Mouse (Mus musculus): ENCODE results near the gene Syn3. TPM values are rescaled to one million over a fixed set of nuclear protein-coding genes. Genes with fewer than 3 reads are reported as not detected.

Syn3 gene
- polyA plus RNA-seq, 1 experiment = 0.18 TPM

DNA sequence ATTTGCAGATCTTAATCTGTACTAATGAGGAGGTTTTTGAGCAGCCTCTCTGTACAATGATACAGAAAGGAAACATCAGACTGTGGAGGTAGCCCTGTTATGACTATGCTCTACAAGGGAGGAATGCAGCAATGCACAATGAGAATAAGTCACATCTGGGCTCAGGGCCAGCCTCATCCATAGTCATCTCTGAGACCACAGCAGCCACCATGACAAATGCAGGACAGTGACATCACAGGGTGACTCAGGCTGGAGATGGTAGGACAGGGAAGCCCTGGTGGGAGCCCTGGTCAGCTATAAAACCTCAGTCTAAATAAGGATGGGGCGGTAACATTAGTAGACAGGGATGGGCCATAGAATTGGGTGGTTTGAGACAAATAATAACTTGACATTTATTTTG is 327.4 kb downstream of the Syn3 start:
- no peak for DNase-seq (ENCODE audit: low read depth in 1 of 2, low spot score in 2 of 2)
- 89% methylated on average over 1 of the region's 1 CpGs for WGBS
- H3K4me3 ChIP-seq (ENCODE audit: extremely low read depth, insufficient read depth, insufficient read length) = no peak overlapping the region
- H3K4me1 ChIP-seq (ENCODE audit: control insufficient read depth, insufficient read depth, insufficient read length) = no peaks in the 10 kb centered on the region
- H3K36me3 ChIP-seq (ENCODE audit: control insufficient read depth, insufficient read depth, low read length) = no peaks in the 10 kb centered on the region
- H3K27me3 ChIP-seq (ENCODE audit: control insufficient read depth, insufficient read depth, low read length) = no peaks in the 10 kb centered on the region
- H3K27ac ChIP-seq (ENCODE audit: insufficient read depth, low read length) = no peak overlapping the region
- no peak for TF ChIP-seq POLR2A (IDR thresholded peaks at IDR 0.05; ENCODE audit: low read depth, low read length)
- no peak for TF ChIP-seq CTCF (IDR thresholded peaks at IDR 0.05; ENCODE audit: extremely low read depth, insufficient read depth, insufficient read length, insufficient replicate concordance)

DNA sequence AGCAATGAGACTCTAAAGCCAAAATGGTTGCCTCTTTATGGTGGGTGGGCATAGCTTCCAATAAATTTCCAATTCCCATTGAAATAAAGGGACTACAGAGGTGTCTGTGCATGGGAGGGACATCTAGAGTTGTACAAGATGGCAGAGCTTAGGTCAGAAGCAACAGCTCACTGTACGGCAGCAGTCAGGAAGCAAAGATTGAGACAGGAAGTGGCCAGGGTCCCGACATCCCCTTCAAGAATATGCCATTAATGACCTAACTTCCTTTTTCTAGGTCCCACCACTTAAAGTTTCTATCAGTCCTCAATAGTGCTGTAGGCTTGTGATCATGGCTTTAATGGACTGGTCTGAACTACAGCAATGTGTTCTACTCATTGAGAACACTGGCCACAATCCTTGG is 330.6 kb downstream of the Syn3 start:
- Histone ChIP-seq H3K27ac (ENCODE audit: insufficient read depth, low read length) (no peak overlapping the region), H3K4me1 (ENCODE audit: control insufficient read depth, insufficient read depth, insufficient read length) (no peaks in the 10 kb centered on the region), H3K36me3 (ENCODE audit: control insufficient read depth, insufficient read depth, low read length) (no peaks in the 10 kb centered on the region), H3K27me3 (ENCODE audit: control insufficient read depth, insufficient read depth, low read length) (no peaks in the 10 kb centered on the region), H3K4me3 (ENCODE audit: extremely low read depth, insufficient read depth, insufficient read length) (no peak overlapping the region)
- TF ChIP-seq POLR2A (IDR thresholded peaks at IDR 0.05; ENCODE audit: low read depth, low read length) = no peak
- TF ChIP-seq CTCF (IDR thresholded peaks at IDR 0.05; ENCODE audit: extremely low read depth, insufficient read depth, insufficient read length, insufficient replicate concordance) = no peak
- no peak for DNase-seq (ENCODE audit: low read depth in 1 of 2, low spot score in 2 of 2)
- 21% methylated on average over 2 of the region's 2 CpGs for WGBS

DNA sequence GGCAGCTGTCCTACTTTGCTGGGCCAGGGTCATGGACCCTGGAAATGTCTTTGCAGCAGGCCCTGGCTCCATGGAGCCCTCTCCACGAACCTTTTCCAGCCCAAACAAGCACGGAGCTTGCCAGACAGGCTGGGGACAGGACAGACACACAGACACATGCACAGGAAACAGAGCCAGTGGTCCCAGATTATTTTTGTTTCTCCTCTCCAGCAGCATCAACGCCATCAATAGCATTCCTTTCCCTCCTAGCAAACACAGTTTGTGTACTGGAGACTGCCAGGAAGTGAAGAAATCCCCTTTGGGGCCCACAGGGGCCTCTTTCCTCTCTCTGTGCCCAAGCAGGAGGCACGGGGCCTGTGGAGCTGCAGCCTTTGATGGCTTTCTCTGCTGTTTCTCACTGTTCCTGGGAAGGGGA is 331.8 kb downstream of the Syn3 start:
- no peak for DNase-seq (ENCODE audit: low read depth in 1 of 2, low spot score in 2 of 2)
- no peaks in the 10 kb centered on the region for H3K4me1 ChIP-seq (ENCODE audit: control insufficient read depth, insufficient read depth, insufficient read length)
- H3K27me3 ChIP-seq (ENCODE audit: control insufficient read depth, insufficient read depth, low read length) = no peaks in the 10 kb centered on the region
- TF ChIP-seq CTCF (IDR thresholded peaks at IDR 0.05; ENCODE audit: extremely low read depth, insufficient read depth, insufficient read length, insufficient replicate concordance) (no peak), POLR2A (IDR thresholded peaks at IDR 0.05; ENCODE audit: low read depth, low read length) (no peak)
- no peak overlapping the region for H3K27ac ChIP-seq (ENCODE audit: insufficient read depth, low read length)
- H3K36me3 ChIP-seq (ENCODE audit: control insufficient read depth, insufficient read depth, low read length) = no peaks in the 10 kb centered on the region
- no peak overlapping the region for H3K4me3 ChIP-seq (ENCODE audit: extremely low read depth, insufficient read depth, insufficient read length)
- 12% methylated on average over 4 of the region's 4 CpGs for WGBS

DNA sequence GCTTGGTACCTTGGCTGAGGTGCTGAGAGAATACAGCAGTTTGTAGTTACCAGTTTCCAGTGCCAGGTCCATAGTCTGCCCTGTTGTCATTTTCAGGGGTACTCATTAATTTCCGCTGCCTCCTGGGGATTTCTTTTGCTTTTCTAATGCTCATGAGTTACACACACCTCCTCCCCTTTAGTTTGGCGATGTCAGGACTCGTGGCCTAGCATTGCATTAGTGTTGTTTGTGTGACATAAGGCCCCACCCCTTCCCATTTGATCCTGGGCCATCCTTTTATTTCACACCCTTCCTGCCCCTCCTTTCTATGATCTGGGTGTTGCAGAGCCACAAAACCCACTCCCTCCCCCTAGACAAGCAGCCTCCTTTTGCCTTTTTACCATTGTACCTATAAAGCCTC is 334.6 kb downstream of the Syn3 start:
- no peak for DNase-seq (ENCODE audit: low read depth in 1 of 2, low spot score in 2 of 2)
- Histone ChIP-seq H3K4me3 (ENCODE audit: extremely low read depth, insufficient read depth, insufficient read length) (no peak overlapping the region), H3K36me3 (ENCODE audit: control insufficient read depth, insufficient read depth, low read length) (no peaks in the 10 kb centered on the region), H3K4me1 (ENCODE audit: control insufficient read depth, insufficient read depth, insufficient read length) (no peaks in the 10 kb centered on the region), H3K27ac (ENCODE audit: insufficient read depth, low read length) (no peak overlapping the region), H3K27me3 (ENCODE audit: control insufficient read depth, insufficient read depth, low read length) (no peaks in the 10 kb centered on the region)
- WGBS = 84% methylated on average over 3 of the region's 3 CpGs
- no peak for TF ChIP-seq POLR2A (IDR thresholded peaks at IDR 0.05; ENCODE audit: low read depth, low read length)
- TF ChIP-seq CTCF (IDR thresholded peaks at IDR 0.05; ENCODE audit: extremely low read depth, insufficient read depth, insufficient read length, insufficient replicate concordance) = no peak

DNA sequence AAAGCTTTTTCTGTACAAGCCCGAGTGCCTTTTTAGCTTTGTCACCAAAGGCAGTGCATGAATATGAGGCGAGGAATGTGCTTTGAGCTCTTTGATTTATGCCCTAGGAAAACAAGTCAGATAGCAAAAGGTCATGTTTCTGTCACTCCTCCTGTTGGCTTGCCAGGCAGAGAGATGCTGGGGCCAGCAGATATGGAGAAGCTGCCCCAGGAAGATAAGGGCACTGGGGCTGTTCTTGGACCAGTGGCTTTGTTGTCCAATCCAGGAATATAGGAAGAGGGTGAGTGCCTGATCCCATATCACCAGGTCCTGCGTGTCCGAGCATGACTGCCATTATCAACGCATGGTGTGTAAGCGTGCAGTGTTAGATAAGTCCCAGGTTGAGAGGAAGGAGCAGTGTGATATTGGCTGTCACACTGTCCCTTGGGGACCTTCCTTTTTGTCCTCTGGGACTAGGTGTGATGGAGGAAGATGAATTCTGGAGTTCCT is 336.9 kb downstream of the Syn3 start:
- no peaks in the 10 kb centered on the region for H3K27me3 ChIP-seq (ENCODE audit: control insufficient read depth, insufficient read depth, low read length)
- DNase-seq (ENCODE audit: low read depth in 1 of 2, low spot score in 2 of 2) = no peak
- TF ChIP-seq POLR2A (IDR thresholded peaks at IDR 0.05; ENCODE audit: low read depth, low read length) = no peak
- no peak for TF ChIP-seq CTCF (IDR thresholded peaks at IDR 0.05; ENCODE audit: extremely low read depth, insufficient read depth, insufficient read length, insufficient replicate concordance)
- H3K4me3 ChIP-seq (ENCODE audit: extremely low read depth, insufficient read depth, insufficient read length) = no peak overlapping the region
- WGBS = 76% methylated on average over 6 of the region's 6 CpGs
- no peaks in the 10 kb centered on the region; the same call in 1 of the 2 replicates for H3K4me1 ChIP-seq (ENCODE audit: control insufficient read depth, insufficient read depth, insufficient read length)
- no peaks in the 10 kb centered on the region for H3K36me3 ChIP-seq (ENCODE audit: control insufficient read depth, insufficient read depth, low read length)
- no peak overlapping the region for H3K27ac ChIP-seq (ENCODE audit: insufficient read depth, low read length)

DNA sequence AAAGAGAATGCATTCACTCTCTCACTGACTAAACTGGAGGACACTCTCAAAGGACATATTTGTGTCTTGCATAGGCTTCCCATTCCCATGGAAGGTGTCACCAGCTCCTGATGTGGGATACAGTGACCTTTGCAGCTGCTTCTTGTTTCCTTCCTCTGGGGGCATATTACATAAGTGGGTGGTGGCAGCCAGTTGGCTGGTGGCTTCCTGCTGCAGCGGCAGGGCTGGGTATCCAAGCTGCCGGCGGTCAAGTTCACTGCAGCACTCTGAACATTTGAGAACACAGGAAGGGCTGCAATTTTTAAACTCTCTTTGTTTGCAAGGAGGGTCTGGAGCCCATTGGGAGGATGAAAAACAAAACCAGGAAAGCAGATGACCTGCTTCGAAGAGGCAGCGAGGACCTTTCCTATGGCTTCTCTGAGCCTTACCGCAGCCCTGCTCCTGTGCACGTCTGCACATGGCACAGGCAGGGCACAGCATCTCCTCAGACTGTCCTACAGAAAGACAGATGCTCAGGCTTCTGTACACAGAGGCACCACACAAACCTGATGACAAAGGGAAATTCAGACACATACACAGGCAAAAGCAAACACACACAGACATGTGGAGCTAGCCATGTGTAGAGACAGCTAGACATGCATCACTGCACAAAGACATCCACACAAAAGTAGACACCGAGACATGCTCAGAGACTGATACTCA is 340.3 kb downstream of the Syn3 start:
- Histone ChIP-seq H3K4me1 (ENCODE audit: control insufficient read depth, insufficient read depth, insufficient read length) (no peaks in the 10 kb centered on the region; the same call in 1 of the 2 replicates), H3K27me3 (ENCODE audit: control insufficient read depth, insufficient read depth, low read length) (no peaks in the 10 kb centered on the region), H3K36me3 (ENCODE audit: control insufficient read depth, insufficient read depth, low read length) (no peaks in the 10 kb centered on the region), H3K27ac (ENCODE audit: insufficient read depth, low read length) (no peak overlapping the region), H3K4me3 (ENCODE audit: extremely low read depth, insufficient read depth, insufficient read length) (no peak overlapping the region)
- DNase-seq (ENCODE audit: low read depth in 1 of 2, low spot score in 2 of 2) = no peak
- no peak for TF ChIP-seq POLR2A (IDR thresholded peaks at IDR 0.05; ENCODE audit: low read depth, low read length)
- no peak for TF ChIP-seq CTCF (IDR thresholded peaks at IDR 0.05; ENCODE audit: extremely low read depth, insufficient read depth, insufficient read length, insufficient replicate concordance)
- 13% methylated on average over 8 of the region's 8 CpGs for WGBS

DNA sequence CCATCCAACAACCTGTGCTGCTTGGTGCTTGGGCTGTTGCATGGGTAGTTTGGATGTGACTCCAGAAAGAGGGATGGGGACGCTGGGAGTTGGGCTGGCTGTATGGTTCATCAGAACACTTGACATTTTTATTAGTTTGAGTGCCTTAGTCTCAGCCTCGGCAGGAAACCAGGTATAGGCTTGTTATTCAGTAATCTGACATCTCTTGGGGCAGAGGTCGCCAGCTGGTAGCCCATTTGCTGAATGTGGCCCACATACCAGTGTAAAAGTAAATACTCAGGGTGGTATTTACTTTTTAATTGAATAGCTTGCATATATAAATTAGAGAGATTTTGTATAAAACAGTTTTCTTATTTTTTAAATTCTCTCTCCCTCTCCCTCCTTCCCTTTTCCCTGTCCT is 343.4 kb downstream of the Syn3 start:
- no peaks in the 10 kb centered on the region for H3K36me3 ChIP-seq (ENCODE audit: control insufficient read depth, insufficient read depth, low read length)
- H3K27ac ChIP-seq (ENCODE audit: insufficient read depth, low read length) = no peak overlapping the region
- TF ChIP-seq CTCF (IDR thresholded peaks at IDR 0.05; ENCODE audit: extremely low read depth, insufficient read depth, insufficient read length, insufficient replicate concordance) (no peak), POLR2A (IDR thresholded peaks at IDR 0.05; ENCODE audit: low read depth, low read length) (no peak)
- DNase-seq (ENCODE audit: low read depth in 1 of 2, low spot score in 2 of 2) = no peak
- no peaks in the 10 kb centered on the region; the same call in 1 of the 2 replicates for H3K4me1 ChIP-seq (ENCODE audit: control insufficient read depth, insufficient read depth, insufficient read length)
- no peak overlapping the region for H3K4me3 ChIP-seq (ENCODE audit: extremely low read depth, insufficient read depth, insufficient read length)
- WGBS = 87% methylated on average over 3 of the region's 3 CpGs
- H3K27me3 ChIP-seq (ENCODE audit: control insufficient read depth, insufficient read depth, low read length) = no peaks in the 10 kb centered on the region
